Mouse (Mus musculus) hindbrain, embryonic 15.5 days (tissue): ENCODE results near the gene Olfr617. TPM values are rescaled to one million over a fixed set of nuclear protein-coding genes. Genes with fewer than 3 reads are reported as not detected.
"Not testable (repeated sequence)": the region's sequence is repeated elsewhere in the genome, so short reads cannot be mapped to it uniquely, and the experiment has no call there.

Experiments
- ATAC-seq: fragments of 200-750 bp; cut with Nextera tagmentation; 2 replicates; pipeline ENCODE4 v1.8.0; 2017; ENCODE audit warnings: low read depth, moderate number of reproducible peaks, moderate TSS enrichment; ENCODE audit not compliant: low FRiP score
- H3K27ac ChIP-seq: fragments of 300-500 bp; sonication (generic); replicated peaks from 2 replicates; pipeline ENCODE4 v1.5.1; 2015; ENCODE audit warnings: mild to moderate bottlenecking, inconsistent platforms
- H3K27me3 ChIP-seq: fragments of 300-500 bp; sonication (generic); 2 replicates; pipeline ENCODE4 v1.6.1; 2015; ENCODE audit warnings: control low read depth, inconsistent platforms
- H3K36me3 ChIP-seq: fragments of 300-500 bp; sonication (generic); 2 replicates; pipeline ENCODE4 v1.6.1; 2015; ENCODE audit warnings: control low read depth, inconsistent platforms
- H3K4me1 ChIP-seq: fragments of 300-500 bp; sonication (generic); replicated peaks from 2 replicates; pipeline ENCODE4 v1.6.1; 2015; ENCODE audit warnings: control low read depth, inconsistent platforms
- H3K4me2 ChIP-seq: fragments of 300-500 bp; sonication (generic); 2 replicates; pipeline ENCODE4 v1.6.1; 2015; ENCODE audit warnings: moderate library complexity, mild to moderate bottlenecking, inconsistent platforms
- H3K4me3 ChIP-seq: fragments of 300-500 bp; sonication (generic); 2 replicates; pipeline ENCODE4 v1.5.1; 2015; ENCODE audit warnings: mild to moderate bottlenecking, inconsistent platforms
- H3K9ac ChIP-seq: fragments of 300-500 bp; sonication (generic); 2 replicates; pipeline ENCODE4 v1.6.1; 2015; ENCODE audit warnings: inconsistent platforms
- H3K9me3 ChIP-seq: fragments of 300-500 bp; sonication (generic); 2 replicates; pipeline ENCODE4 v1.6.1; 2016; ENCODE audit warnings: control low read depth, inconsistent platforms
- WGBS: fragments of 180-500 bp; shearing (Covaris S2); methylation state at CpG from one replicate; pipeline ENCODE4 v1.1.7; 2015; 5-methylcytosine and 5-hydroxymethylcytosine counted together
- microRNA-seq: library from miRNA; unstranded; fragments of <30 nt; microRNA quantifications from one replicate; pipeline ENCODE4, GENCODE M21; 2016
- polyA plus RNA-seq: library from polyadenylated mRNA; unstranded; fragments of >200 nt; fragmentation: Nextera tagmentation; extraction: Ambion mirVana; gene quantifications from 2 replicates; pipeline ENCODE4 v1.2.1, GENCODE M21; 2015

Olfr617 gene
- polyA plus RNA-seq, result not detected in 2 replicates

DNA sequence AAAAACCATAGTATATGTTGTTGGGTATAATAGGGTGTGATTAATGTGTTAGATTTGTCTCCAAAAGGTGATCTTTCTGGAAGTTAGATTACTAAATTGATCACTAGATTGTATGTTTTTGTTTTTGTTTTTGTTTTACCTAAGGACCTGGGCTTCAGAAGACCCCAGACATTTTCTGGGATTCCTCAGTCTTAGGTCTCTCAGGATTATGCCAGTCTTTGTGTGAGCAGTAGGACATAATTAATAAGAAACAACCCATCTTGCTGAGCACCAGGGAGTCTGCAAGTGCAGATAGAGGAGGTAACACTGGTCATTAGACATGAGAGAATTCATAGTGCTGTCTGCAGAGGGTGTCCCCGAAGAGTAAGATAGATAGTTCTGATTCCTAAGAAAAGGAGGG lies at the start of gene Olfr617:
TSS of gene Olfr617 (plus strand) at position 301 of the 400 bp plus-strand sequence.
- ATAC-seq, result no peak
- Histone ChIP-seq H3K27me3 (no peaks in the 10 kb centered on the region), H3K4me2 (no peak within 1 kb of the TSS), H3K9ac (no peak within 1 kb of the TSS), H3K4me3 (no peak within 1 kb of the TSS), H3K36me3 (no peaks in the 10 kb centered on the region), H3K4me1 (no peaks in the 10 kb centered on the region), H3K9me3 (no peaks in the 10 kb centered on the region), H3K27ac (no peak within 1 kb of the TSS)
- 100% methylated on average over 1 of the region's 1 CpGs for WGBS

- not testable (repeated sequence) for H3K4me2 ChIP-seq, H3K27ac ChIP-seq, ATAC-seq, H3K36me3 ChIP-seq, H3K9me3 ChIP-seq, H3K9ac ChIP-seq, H3K4me1 ChIP-seq, H3K27me3 ChIP-seq, H3K4me3 ChIP-seq
- WGBS, result 81% methylated on average over 2 of the region's 2 CpGs
These were observed 30.2 kb upstream of the Olfr617 start, which contains the start of gene Olfr612 for GRCm38 (mm10) chr7:103542617-103543016. TSS of gene Olfr612 (minus strand) at chr7:103542717.

DNA sequence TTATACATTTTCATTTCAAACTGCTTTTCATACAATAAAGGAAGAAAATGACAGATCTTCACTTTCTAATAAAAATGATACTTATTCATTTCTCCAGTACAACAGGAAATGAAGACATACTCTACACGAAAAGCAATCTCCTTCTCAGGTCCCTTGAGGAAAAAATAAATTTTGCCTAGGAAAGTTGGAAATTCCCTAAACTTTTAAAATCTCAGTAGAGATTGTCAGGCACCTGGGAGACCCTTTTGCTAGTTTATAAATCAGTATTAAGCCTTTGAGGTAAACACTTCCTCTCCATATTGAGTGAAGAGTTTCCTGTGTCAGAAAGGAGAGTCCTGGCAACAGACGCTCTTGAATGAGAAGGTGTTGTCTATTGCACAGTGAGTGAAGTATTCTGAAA lies 25.1 kb upstream of the Olfr617 start, which contains the start of gene Olfr613:
TSS of gene Olfr613 (plus strand) at position 301 of the 400 bp plus-strand sequence.
- 85% methylated on average over 2 of the region's 2 CpGs for WGBS
- H3K9ac ChIP-seq, result no peak within 1 kb of the TSS
- H3K27me3 ChIP-seq, result no peaks in the 10 kb centered on the region
- H3K36me3 ChIP-seq, result no peaks in the 10 kb centered on the region
- H3K27ac ChIP-seq, result no peak within 1 kb of the TSS
- no peak within 1 kb of the TSS for H3K4me2 ChIP-seq
- no peaks in the 10 kb centered on the region for H3K4me1 ChIP-seq
- no peak for ATAC-seq
- H3K4me3 ChIP-seq, result no peak within 1 kb of the TSS
- no peaks in the 10 kb centered on the region for H3K9me3 ChIP-seq

GRCm38 (mm10) chr7:103555779-103556178 lies 17.1 kb upstream of the Olfr617 start, which contains the start of gene Olfr615:
TSS of gene Olfr615 (plus strand) at chr7:103556079.
- H3K4me1 ChIP-seq, result no peaks in the 10 kb centered on the region
- H3K36me3 ChIP-seq, result no peaks in the 10 kb centered on the region
- no peaks in the 10 kb centered on the region for H3K27me3 ChIP-seq
- H3K9me3 ChIP-seq, result no peaks in the 10 kb centered on the region
- H3K9ac ChIP-seq, result no peak within 1 kb of the TSS
- H3K27ac ChIP-seq, result no peak within 1 kb of the TSS
- H3K4me3 ChIP-seq, result no peak within 1 kb of the TSS
- no peak for ATAC-seq
- H3K4me2 ChIP-seq, result no peak within 1 kb of the TSS
- 85% methylated on average over 2 of the region's 2 CpGs for WGBS

- ATAC-seq, result no peak
- Histone ChIP-seq H3K27ac (no peak within 1 kb of the TSS), H3K4me3 (no peak within 1 kb of the TSS), H3K4me2 (no peak within 1 kb of the TSS), H3K9ac (no peak within 1 kb of the TSS), H3K4me1 (no peaks in the 10 kb centered on the region), H3K9me3 (no peaks in the 10 kb centered on the region), H3K36me3 (no peaks in the 10 kb centered on the region), H3K27me3 (no peaks in the 10 kb centered on the region)
- 80% methylated on average over 3 of the region's 3 CpGs for WGBS
These were observed 3.8 kb upstream of the Olfr617 start, which contains the start of gene Olfr616 for GRCm38 (mm10) chr7:103569043-103569442. TSS of gene Olfr616 (minus strand) at chr7:103569143.

DNA sequence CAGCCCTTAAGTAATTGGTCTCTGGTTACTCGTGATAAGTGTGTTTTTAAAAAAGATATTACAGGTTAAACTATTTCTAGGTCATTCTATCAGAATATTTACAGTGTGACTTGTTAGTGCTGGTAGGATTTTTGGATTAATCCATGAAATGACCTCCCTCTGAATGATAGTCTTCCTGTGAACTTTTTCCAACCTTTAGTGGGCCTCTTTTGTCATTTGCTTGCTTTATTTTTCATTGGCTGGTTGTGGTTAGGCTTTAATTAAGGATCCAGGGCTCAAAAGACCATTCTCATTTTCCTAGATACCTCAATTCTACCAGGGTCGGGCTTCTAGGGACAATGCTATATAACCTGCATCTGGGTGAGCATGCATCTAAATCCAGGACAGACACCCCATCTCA lies 16.9 kb downstream of the Olfr617 start, which contains the start of gene Olfr618:
TSS of gene Olfr618 (plus strand) at position 301 of the 400 bp plus-strand sequence.
- WGBS, result 73% methylated on average over 2 of the region's 2 CpGs
- no peak for ATAC-seq

DNA sequence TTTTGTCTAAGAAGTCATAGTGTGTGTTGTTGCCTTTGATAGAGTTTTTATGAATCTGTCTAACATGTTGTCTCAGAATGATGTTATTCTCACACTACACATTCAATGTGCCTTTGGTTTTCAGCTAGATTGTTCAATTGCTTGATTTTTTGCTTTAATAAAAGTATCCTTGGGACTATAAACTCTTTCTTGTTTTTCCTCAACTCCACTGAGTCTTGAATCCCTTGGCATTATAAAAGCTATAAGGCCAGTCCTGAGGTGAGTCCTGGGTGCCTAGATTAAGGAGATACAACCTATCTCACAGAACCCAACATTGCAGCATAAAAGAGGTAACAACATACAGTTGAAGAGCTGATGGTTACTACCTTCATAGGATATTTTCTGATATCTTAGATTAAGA lies 27.4 kb downstream of the Olfr617 start, which contains the start of gene Olfr619:
TSS of gene Olfr619 (plus strand) at position 301 of the 400 bp plus-strand sequence.
- Histone ChIP-seq H3K27ac (no peak within 1 kb of the TSS), H3K27me3 (no peaks in the 10 kb centered on the region), H3K4me1 (no peaks in the 10 kb centered on the region), H3K9me3 (no peaks in the 10 kb centered on the region), H3K9ac (no peak within 1 kb of the TSS), H3K36me3 (no peaks in the 10 kb centered on the region), H3K4me3 (no peak within 1 kb of the TSS), H3K4me2 (no peak within 1 kb of the TSS)
- ATAC-seq, result no peak

More for the DNA sequence above, 16.9 kb downstream of the Olfr617 start, which contains the start of gene Olfr618:
- H3K4me1 ChIP-seq, result no peaks in the 10 kb centered on the region
- no peak within 1 kb of the TSS for H3K4me2 ChIP-seq
- no peaks in the 10 kb centered on the region for H3K36me3 ChIP-seq
- H3K9ac ChIP-seq, result no peak within 1 kb of the TSS
- H3K27ac ChIP-seq, result no peak within 1 kb of the TSS
- H3K4me3 ChIP-seq, result no peak within 1 kb of the TSS
- H3K9me3 ChIP-seq, result no peaks in the 10 kb centered on the region
- H3K27me3 ChIP-seq, result no peaks in the 10 kb centered on the region

DNA sequence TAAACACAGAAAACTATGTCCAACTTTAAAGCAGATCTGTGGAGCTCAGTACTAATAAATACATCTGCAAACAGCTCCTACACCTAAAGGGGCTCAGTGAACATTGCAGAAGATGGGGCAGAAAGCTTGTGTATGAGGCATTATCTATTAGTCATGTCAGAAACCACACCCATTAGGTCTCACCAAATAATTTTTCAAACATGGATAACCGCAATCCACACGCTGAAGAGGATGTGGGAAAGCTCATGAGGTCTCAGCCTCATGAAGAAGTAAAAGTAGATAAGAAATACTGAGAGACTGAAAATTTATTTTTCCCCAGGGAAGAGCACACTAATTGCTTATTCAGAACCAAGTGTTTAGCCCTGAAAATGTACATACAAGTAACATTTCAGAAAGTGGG lies 34.6 kb downstream of the Olfr617 start:
- H3K27ac ChIP-seq, result no peak overlapping the region
- ATAC-seq, result no peak
- no peaks in the 10 kb centered on the region for H3K9me3 ChIP-seq
- H3K4me2 ChIP-seq, result no peak overlapping the region
- 86% methylated on average over 2 of the region's 2 CpGs for whole genome bisulfite sequencing
- no peaks in the 10 kb centered on the region for H3K27me3 ChIP-seq
- H3K4me1 ChIP-seq, result no peaks in the 10 kb centered on the region
- H3K4me3 ChIP-seq, result no peak overlapping the region
- no peak overlapping the region for H3K9ac ChIP-seq
- H3K36me3 ChIP-seq, result no peaks in the 10 kb centered on the region

- WGBS, result 85% methylated on average over 2 of the region's 2 CpGs
- no peak within 1 kb of the TSS for H3K4me3 ChIP-seq
- H3K4me2 ChIP-seq, result no peak within 1 kb of the TSS
- H3K27ac ChIP-seq, result no peak within 1 kb of the TSS
- no peaks in the 10 kb centered on the region for H3K9me3 ChIP-seq
- H3K36me3 ChIP-seq, result no peaks in the 10 kb centered on the region
- ATAC-seq, result no peak
- no peaks in the 10 kb centered on the region for H3K4me1 ChIP-seq
- H3K9ac ChIP-seq, result no peak within 1 kb of the TSS
- no peaks in the 10 kb centered on the region for H3K27me3 ChIP-seq
These were observed 39.6 kb downstream of the Olfr617 start, which contains the start of gene Olfr620 for GRCm38 (mm10) chr7:103612434-103612833. TSS of gene Olfr620 (minus strand) at chr7:103612534.

Small RNAs within 50 kb of the gene (microRNA-seq; reads per million reads assigned to microRNA genes)
- not detected for gene Gm26506

Other genes starting within 250 kb of the Olfr617 start
- not detected in 2 replicates for gene Olfr598, start 249.5 kb upstream of the Olfr617 start, polyA plus RNA-seq
- not detected in 2 replicates for gene Olfr599, start 237.1 kb upstream of the Olfr617 start, polyA plus RNA-seq
- gene Olfr600, start 223.4 kb upstream of the Olfr617 start, polyA plus RNA-seq, result not detected in 2 replicates
- gene Olfr601, start 210.4 kb upstream of the Olfr617 start, polyA plus RNA-seq, result not detected in 2 replicates
- gene Olfr603, start 186.9 kb upstream of the Olfr617 start, polyA plus RNA-seq, result not detected in 2 replicates
- gene Usp17lc, start 158.0 kb upstream of the Olfr617 start, polyA plus RNA-seq, result not detected in 2 replicates
- not detected in 2 replicates for gene Olfr605, start 127.6 kb upstream of the Olfr617 start, polyA plus RNA-seq
- gene Olfr606, start 124.0 kb upstream of the Olfr617 start, polyA plus RNA-seq, result not detected in 2 replicates
- not detected in 2 replicates for gene Olfr607, start 108.9 kb upstream of the Olfr617 start, polyA plus RNA-seq
- gene Olfr608, start 103.2 kb upstream of the Olfr617 start, polyA plus RNA-seq, result not detected in 2 replicates
- not detected in 2 replicates for gene Olfr609, start 75.0 kb upstream of the Olfr617 start, polyA plus RNA-seq
- gene Olfr610, start 60.9 kb upstream of the Olfr617 start, polyA plus RNA-seq, result not detected in 2 replicates
- gene Olfr611, start 52.2 kb upstream of the Olfr617 start, polyA plus RNA-seq, result not detected in 2 replicates
- not detected in 2 replicates for gene Olfr612, start 30.3 kb upstream of the Olfr617 start, polyA plus RNA-seq
- gene Olfr613, start 25.0 kb upstream of the Olfr617 start, polyA plus RNA-seq, result not detected in 2 replicates
- not detected in 2 replicates for gene Olfr615, start 17.0 kb upstream of the Olfr617 start, polyA plus RNA-seq
- gene Olfr616, start 3.9 kb upstream of the Olfr617 start, polyA plus RNA-seq, result not detected in 2 replicates
- gene Olfr618, start 17.0 kb downstream of the Olfr617 start, polyA plus RNA-seq, result not detected in 2 replicates
- gene Olfr619, start 27.5 kb downstream of the Olfr617 start, polyA plus RNA-seq, result not detected in 2 replicates
- gene Olfr620, start 39.5 kb downstream of the Olfr617 start, polyA plus RNA-seq, result not detected in 2 replicates
- gene Olfr622, start 69.6 kb downstream of the Olfr617 start, polyA plus RNA-seq, result not detected in 2 replicates
- gene Olfr623, start 90.6 kb downstream of the Olfr617 start, polyA plus RNA-seq, result not detected in 2 replicates
- 0.03 TPM in 1 of 2 replicates, not detected in the other for gene Olfr624, start 98.1 kb downstream of the Olfr617 start, polyA plus RNA-seq
- gene Olfr625-ps1, start 109.7 kb downstream of the Olfr617 start, polyA plus RNA-seq, result not detected in 2 replicates
- not detected in 2 replicates for gene Olfr243, start 141.6 kb downstream of the Olfr617 start, polyA plus RNA-seq
- gene Olfr628, start 157.3 kb downstream of the Olfr617 start, polyA plus RNA-seq, result not detected in 2 replicates
- gene Olfr629, start 171.9 kb downstream of the Olfr617 start, polyA plus RNA-seq, result not detected in 2 replicates
- gene Olfr630, start 184.3 kb downstream of the Olfr617 start, polyA plus RNA-seq, result not detected in 2 replicates
- gene Olfr69, start 198.5 kb downstream of the Olfr617 start, polyA plus RNA-seq, result not detected in 2 replicates
- gene Olfr68, start 206.6 kb downstream of the Olfr617 start, polyA plus RNA-seq, result not detected in 2 replicates
- gene Olfr67, start 218.8 kb downstream of the Olfr617 start, polyA plus RNA-seq, result not detected in 2 replicates
- 1,494 and 1,956 TPM in 2 replicates for gene Hbb-bt, start 240.9 kb downstream of the Olfr617 start, polyA plus RNA-seq